Mouse (Mus musculus): ENCODE results near the gene Igsf9.

DNA sequence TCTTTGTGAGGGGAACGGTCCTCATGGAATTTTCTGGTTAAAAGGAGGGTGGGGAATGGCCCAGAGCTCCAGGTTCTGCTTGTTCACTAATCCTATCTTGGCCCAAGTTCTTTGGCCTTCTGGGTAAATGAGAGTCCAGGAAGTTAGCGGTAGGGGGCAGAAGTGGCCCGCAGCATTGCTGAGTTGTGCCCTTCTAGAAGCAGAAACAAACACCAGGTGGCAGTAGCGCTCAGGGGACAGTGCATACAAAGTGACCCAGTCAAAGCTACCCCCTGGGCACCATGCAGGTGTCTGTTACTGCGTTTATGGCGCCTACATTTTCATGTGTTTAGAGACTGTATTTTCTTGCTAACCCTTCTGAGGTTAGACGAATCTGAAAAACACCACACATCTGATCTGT lies 47.1 kb downstream of the Igsf9 start:
- TF ChIP-seq CTCF (IDR thresholded peaks at IDR 0.05; ENCODE audit: insufficient read depth, low read length) (peak; percentile 100), POLR2A (IDR thresholded peaks at IDR 0.05; ENCODE audit: borderline replicate concordance, extremely low read depth, low read depth, low read length) (no peak)

Measured in lung, adult 2 months (tissue).